ENCODE assay signal across 7 mouse cellular contexts in genomic region chr6:32377181-32377580, GRCm38 (mm10).
DNase-seq lines count a peak whose midpoint lies in the region; ATAC-seq lines count a peak whose summit lies in the region.

No protein-coding gene starts in this region.

- H3K4me1 ChIP-seq in embryonic facial prominence, embryonic 10.5 days = peaks cover 25% of the 10 kb centered on the region
- H3K4me1 ChIP-seq in liver, embryonic 11.5 days (replicated peaks; ENCODE audit: control insufficient read depth, insufficient read depth, low read length) = no peaks in the 10 kb centered on the region

- H3K9ac ChIP-seq in liver, embryonic 11.5 days (ENCODE audit: low read depth, low read length) = no peak overlapping the region

- no peaks in the 10 kb centered on the region for H3K9me3 ChIP-seq in embryonic facial prominence, embryonic 10.5 days
- no peaks in the 10 kb centered on the region for H3K9me3 ChIP-seq in liver, embryonic 11.5 days (ENCODE audit: control insufficient read depth, low read length)

- 87% methylated on average over 8 of the region's 8 CpGs for WGBS in embryonic facial prominence, embryonic 10.5 days
- 92% methylated on average over 8 of the region's 8 CpGs for WGBS in liver, embryonic 11.5 days

- H3K36me3 ChIP-seq in embryonic facial prominence, embryonic 10.5 days (replicated peaks) = no peaks in the 10 kb centered on the region
- H3K36me3 ChIP-seq in liver, embryonic 11.5 days (ENCODE audit: control insufficient read depth, insufficient read depth, low read length) = no peaks in the 10 kb centered on the region

- intact Hi-C loops in heart, postnatal 14 days (cut with DNase I) = no loop called here
- intact Hi-C loops in left cerebral cortex, postnatal 36 days (cut with DNase I) = no loop called here

- DNase-seq in ES-CJ7 (ENCODE audit: low read depth, low spot score) = peak; percentile 3
- DNase-seq in MN1 (ENCODE audit: low spot score) = peak; percentile 81
- no peak for DNase-seq in embryonic facial prominence, embryonic 10.5 days (ENCODE audit: low spot score)
- DNase-seq in heart, postnatal 14 days = peak; percentile 64 to 69
- peak; percentile 37 to 40 for DNase-seq in left cerebral cortex, postnatal 36 days (ENCODE audit: low spot score in 2 of 2)
- no peak for DNase-seq in liver, embryonic 11.5 days (ENCODE audit: low spot score)
- DNase-seq in urinary bladder, postnatal 10 days (ENCODE audit: low spot score) = no peak

- H3K27ac ChIP-seq in embryonic facial prominence, embryonic 10.5 days (replicated peaks) = peak overlapping the region; percentile 35
- H3K27ac ChIP-seq in liver, embryonic 11.5 days (ENCODE audit: low read depth, low read length) = no peak overlapping the region

- no peak overlapping the region for H3K4me2 ChIP-seq in liver, embryonic 11.5 days

- no peak for ATAC-seq in liver, embryonic 11.5 days (replicated peaks; ENCODE audit: low FRiP score)

- no peak overlapping the region for H3K4me3 ChIP-seq in embryonic facial prominence, embryonic 10.5 days
- H3K4me3 ChIP-seq in liver, embryonic 11.5 days (ENCODE audit: low read depth, low read length) = no peak overlapping the region

- no peaks in the 10 kb centered on the region; the same call in 1 of the 2 replicates for H3K27me3 ChIP-seq in embryonic facial prominence, embryonic 10.5 days (replicated peaks; ENCODE audit: low read depth, poor library complexity, severe bottlenecking)
- 0 out of 2 replicates have a peak, but pooled peaks cover 2% of the 10 kb centered on the region for H3K27me3 ChIP-seq in liver, embryonic 11.5 days (replicated peaks; ENCODE audit: control insufficient read depth, insufficient read depth, low read length)

Comparison
In these comparisons a context has a peak if more than half of its experiments do, and no peak if none do; other contexts are left out.
1. DNase-seq: peak in ES-CJ7 (single experiment), MN1 (single experiment), heart, postnatal 14 days (2 of 2) and left cerebral cortex, postnatal 36 days (2 of 2); none in embryonic facial prominence, embryonic 10.5 days (single experiment), liver, embryonic 11.5 days (single experiment) and urinary bladder, postnatal 10 days (single experiment).